ENCODE assay signal across 17 mouse cellular contexts in genomic region chr13:29955296-29955695, GRCm38 (mm10).
"Had no signal": no experiment of that assay in that cellular context is flagged by ENCODE, and none has a peak within 500 bp of the region (broad histone marks: within the 10 kb centered on the region; RNA-seq: fewer than 3 reads in every experiment).

No protein-coding gene starts in this region.

- H3K4me3 ChIP-seq: lung, embryonic 15.5 days; megakaryocyte, embryonic 14.5 days; midbrain, embryonic 13.5 days; midbrain, embryonic 15.5 days; neural tube, embryonic 12.5 days; stomach, embryonic 15.5 days had no signal

- H3K4me2 ChIP-seq: lung, embryonic 15.5 days; midbrain, embryonic 11.5 days; midbrain, embryonic 13.5 days; midbrain, embryonic 15.5 days; neural tube, embryonic 12.5 days; stomach, embryonic 15.5 days had no signal

- H3K27me3 ChIP-seq: lung, embryonic 15.5 days; megakaryocyte, embryonic 14.5 days; midbrain, embryonic 13.5 days; midbrain, embryonic 15.5 days; neural tube, embryonic 12.5 days; stomach, embryonic 15.5 days had no signal

- H3K9me3 ChIP-seq: lung, embryonic 15.5 days; midbrain, embryonic 15.5 days; neural tube, embryonic 12.5 days; stomach, embryonic 15.5 days had no signal

- H3K36me3 ChIP-seq: midbrain, embryonic 15.5 days had no signal

- H3K9ac ChIP-seq: lung, embryonic 15.5 days; midbrain, embryonic 13.5 days; midbrain, embryonic 15.5 days; neural tube, embryonic 12.5 days; stomach, embryonic 15.5 days had no signal

- H3K4me1 ChIP-seq: lung, embryonic 15.5 days; midbrain, embryonic 13.5 days; midbrain, embryonic 15.5 days; neural tube, embryonic 12.5 days had no signal

- DNase-seq: lung, adult 2 months; lung, postnatal 14 days; lung, postnatal 36 days; right cerebral cortex, postnatal 14 days; thymus, adult 2 months; thymus, postnatal 25 days; thymus, postnatal 4 days had no signal

- H3K27ac ChIP-seq: lung, embryonic 15.5 days; macrophage; midbrain, embryonic 13.5 days; midbrain, embryonic 15.5 days; neural tube, embryonic 12.5 days; stomach, embryonic 15.5 days; stomach, postnatal 0 days had no signal

- ATAC-seq: lung, postnatal 0 days; midbrain, embryonic 13.5 days; midbrain, embryonic 15.5 days had no signal
